Mouse (Mus musculus) heart, embryonic 10.5 days (tissue): ENCODE data around the gene Snrpa. TPM values are rescaled to one million over a fixed set of nuclear protein-coding genes. Genes with fewer than 3 reads are reported as not detected.

Source experiments
- DNase-seq: peaks from one replicate; pipeline ENCODE4 v3.0.0-alpha.2; 2017; ENCODE audit warnings: low spot score
- H3K27ac ChIP-seq: fragments of 300-500 bp; sonication (generic); 2 replicates; pipeline ENCODE4 v1.5.1; 2016; ENCODE audit warnings: mild to moderate bottlenecking
- H3K27me3 ChIP-seq: fragments of 300-500 bp; sonication (generic); 2 replicates; pipeline ENCODE4 v1.6.1; 2016; ENCODE audit warnings: mild to moderate bottlenecking; ENCODE audit not compliant: poor library complexity, insufficient read depth, severe bottlenecking
- H3K36me3 ChIP-seq: fragments of 300-500 bp; sonication (generic); 2 replicates; pipeline ENCODE4 v1.6.1; 2016; ENCODE audit warnings: mild to moderate bottlenecking, moderate library complexity
- H3K4me1 ChIP-seq: fragments of 300-500 bp; sonication (generic); 2 replicates; pipeline ENCODE4 v1.6.1; 2016; ENCODE audit warnings: mild to moderate bottlenecking
- H3K4me3 ChIP-seq: fragments of 300-500 bp; sonication (generic); 2 replicates; pipeline ENCODE4 v1.5.1; 2016; ENCODE audit warnings: mild to moderate bottlenecking, moderate library complexity
- H3K9me3 ChIP-seq: fragments of 300-500 bp; sonication (generic); 2 replicates; pipeline ENCODE4 v1.6.1; 2016; ENCODE audit warnings: mild to moderate bottlenecking, moderate library complexity
- WGBS: fragments of 180-500 bp; shearing (Covaris S2); methylation state at CpG from one replicate; pipeline ENCODE4 v1.1.7; 2016; 5-methylcytosine and 5-hydroxymethylcytosine counted together
- polyA plus RNA-seq: library from polyadenylated mRNA; unstranded; fragments of >200 nt; fragmentation: Nextera tagmentation; extraction: Ambion mirVana; gene quantifications from 2 replicates; pipeline ENCODE4 v1.2.1, GENCODE M21; 2016

Snrpa gene
- polyA plus RNA-seq, 1 experiment from 2014 or later: 298 TPM

DNA sequence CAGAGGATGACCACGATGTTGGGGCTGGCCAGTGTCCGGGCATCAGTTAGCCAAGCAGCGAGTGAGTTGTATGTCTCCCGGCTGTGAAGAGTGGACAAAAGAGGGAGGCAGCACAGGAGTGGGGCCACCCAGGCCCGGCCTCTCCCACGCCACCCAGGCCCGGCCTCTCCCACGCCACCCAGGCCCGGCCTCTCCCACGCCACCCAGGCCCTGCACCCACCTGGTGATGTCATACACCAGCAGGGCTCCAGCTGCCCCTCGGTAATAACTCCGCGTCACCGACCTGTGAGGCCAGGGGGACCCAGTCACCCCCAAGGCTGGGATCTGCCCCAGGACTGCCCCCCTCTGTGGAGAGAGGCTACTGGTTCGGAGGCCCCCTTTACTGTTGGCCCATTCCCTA is 21.6 kb downstream of the Snrpa start:
- 92% methylated on average over 15 of the region's 15 CpGs for WGBS
- Histone ChIP-seq H3K4me3 (no peak overlapping the region), H3K36me3 (peaks cover 39% of the 10 kb centered on the region), H3K27me3 (no peaks in the 10 kb centered on the region), H3K4me1 (peaks cover 3% of the 10 kb centered on the region; the same call in 1 of the 2 replicates), H3K9me3 (no peaks in the 10 kb centered on the region), H3K27ac (no peak overlapping the region)
- no peak for DNase-seq

DNA sequence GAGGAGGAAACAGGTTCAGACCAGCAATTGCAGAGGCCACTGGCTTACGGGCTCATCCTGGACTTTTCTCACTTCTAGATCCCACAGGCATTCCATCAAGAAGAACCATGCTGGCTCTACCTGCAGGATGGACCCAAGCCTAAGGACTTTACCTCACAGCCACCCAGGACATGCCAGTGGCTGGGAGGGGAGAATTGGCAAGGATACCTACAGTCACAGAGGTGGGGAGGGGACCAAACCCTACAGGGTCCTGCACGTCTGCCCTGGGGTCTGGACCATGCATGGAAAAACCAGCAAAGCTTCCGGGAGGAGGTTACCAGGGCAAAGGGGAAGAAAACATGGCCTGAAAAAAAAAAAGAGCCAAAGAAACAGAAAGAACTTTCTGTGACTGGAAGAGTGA is 25.1 kb downstream of the Snrpa start:
- Histone ChIP-seq H3K4me3 (no peak overlapping the region), H3K4me1 (peaks cover 9% of the 10 kb centered on the region; the same call in 1 of the 2 replicates), H3K27ac (no peak overlapping the region), H3K36me3 (peaks cover 43% of the 10 kb centered on the region), H3K9me3 (no peaks in the 10 kb centered on the region), H3K27me3 (no peaks in the 10 kb centered on the region)
- DNase-seq: no peak
- 88% methylated on average over 3 of the region's 3 CpGs for WGBS

DNA sequence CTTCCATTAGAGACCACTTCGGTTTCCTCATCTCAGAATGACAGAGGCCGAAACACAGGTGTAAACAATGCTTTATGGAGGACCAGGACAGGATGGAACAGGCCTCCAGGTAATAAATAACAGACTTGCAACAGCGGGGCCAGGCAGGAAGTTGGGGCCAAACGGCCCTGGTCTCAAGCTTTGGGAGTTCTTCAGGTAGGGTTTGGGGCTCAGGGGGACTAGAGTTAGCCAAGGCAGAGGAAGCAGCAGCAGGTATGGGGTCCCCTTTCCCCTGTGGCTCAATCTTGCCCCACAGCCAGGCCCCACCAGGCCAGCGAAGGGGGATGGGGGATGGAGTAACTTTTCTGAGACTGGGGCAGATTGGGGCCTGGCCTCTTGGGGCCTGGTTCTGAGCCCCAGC is 27.7 kb downstream of the Snrpa start:
- H3K27me3 ChIP-seq: no peaks in the 10 kb centered on the region
- no peak overlapping the region for H3K4me3 ChIP-seq
- DNase-seq: no peak
- no peak overlapping the region for H3K27ac ChIP-seq
- peaks cover 41% of the 10 kb centered on the region for H3K36me3 ChIP-seq
- H3K4me1 ChIP-seq: peaks cover 32% of the 10 kb centered on the region
- no peaks in the 10 kb centered on the region for H3K9me3 ChIP-seq
- WGBS: 86% methylated on average over 5 of the region's 5 CpGs

DNA sequence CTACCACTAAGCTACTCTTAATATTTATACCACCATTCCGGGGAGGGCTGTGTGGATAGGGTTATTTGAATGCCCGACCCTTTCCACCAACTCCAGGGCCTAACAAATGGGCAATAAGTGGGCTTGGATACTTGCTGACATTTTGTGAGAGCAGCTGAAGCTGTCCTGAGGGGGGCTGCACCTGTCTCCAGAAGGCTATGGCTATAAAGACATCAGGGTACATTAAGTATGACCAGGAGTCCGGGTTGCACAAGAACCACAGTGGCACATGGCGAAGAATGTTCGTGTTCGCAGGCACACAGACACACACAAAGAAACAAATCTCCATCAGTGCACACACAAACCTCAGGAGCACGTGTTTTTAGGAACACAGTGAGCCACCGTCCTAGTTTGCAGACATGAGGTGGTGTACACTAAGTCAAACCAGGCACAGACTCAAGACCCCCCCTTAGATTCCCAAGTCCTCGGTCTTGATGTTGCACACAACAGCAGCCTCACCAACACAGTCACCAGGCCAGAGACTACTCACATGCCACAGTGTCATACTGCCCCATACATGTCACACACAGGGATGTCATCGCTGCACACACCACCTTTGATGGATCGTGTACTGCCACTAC is 28.5 kb downstream of the Snrpa start:
- Histone ChIP-seq H3K4me1 (peaks cover 40% of the 10 kb centered on the region), H3K27me3 (no peaks in the 10 kb centered on the region), H3K9me3 (no peaks in the 10 kb centered on the region), H3K27ac (peak overlapping the region; percentile 98), H3K4me3 (peak overlapping the region; percentile 80), H3K36me3 (peaks cover 41% of the 10 kb centered on the region)
- DNase-seq: no peak
- WGBS: 80% methylated on average over 11 of the region's 11 CpGs

DNA sequence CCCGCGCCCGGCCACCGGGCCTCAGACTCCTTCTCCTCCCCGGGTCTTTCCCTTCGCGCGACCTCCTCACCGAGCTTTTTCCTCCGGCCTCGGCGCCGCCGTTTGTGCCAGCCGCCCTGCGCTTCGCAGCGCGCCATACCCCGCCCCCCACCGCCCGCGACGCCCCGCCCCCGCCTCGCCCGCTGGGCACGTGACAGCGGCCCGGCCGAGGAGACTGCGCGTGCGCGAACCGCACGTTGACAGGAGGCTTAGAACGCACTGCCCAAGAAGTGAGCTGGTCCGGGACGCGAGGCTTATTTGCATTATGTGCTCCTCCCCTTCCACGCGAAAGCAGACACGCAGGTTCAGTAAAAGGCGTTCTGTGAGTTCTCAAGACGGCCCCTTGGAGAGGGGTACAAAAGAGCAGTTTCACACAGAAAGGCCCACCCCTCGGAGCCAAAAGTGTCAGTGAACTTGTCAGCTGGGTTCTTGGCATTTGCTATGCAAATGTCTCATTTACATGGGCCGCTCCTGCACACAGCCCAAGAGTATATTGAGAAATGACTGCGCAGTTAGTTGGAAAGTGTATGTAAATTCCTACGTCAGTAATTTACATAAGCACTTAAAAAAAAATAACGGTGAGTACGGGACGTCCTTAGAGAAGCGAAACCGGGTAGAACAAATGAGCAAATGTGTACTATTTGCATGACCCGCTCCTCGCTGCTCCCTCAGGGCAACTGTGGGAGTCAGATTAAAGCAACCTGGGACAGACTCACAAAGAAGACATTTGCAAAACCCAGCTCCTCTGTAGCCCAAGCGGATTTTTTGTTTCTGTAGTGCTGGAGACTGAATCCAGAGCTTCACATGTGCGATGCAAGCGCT is 29.2 kb downstream of the Snrpa start, which contains the start of gene Egln2:
Gene Egln2 (minus strand): TSS at position 189 of the 861 bp plus-strand sequence.
- Histone ChIP-seq H3K4me3 (peak within 1 kb of the TSS; percentile 80), H3K4me1 (peaks cover 44% of the 10 kb centered on the region), H3K9me3 (no peaks in the 10 kb centered on the region), H3K27me3 (no peaks in the 10 kb centered on the region), H3K27ac (peak within 1 kb of the TSS; percentile 98), H3K36me3 (peaks cover 44% of the 10 kb centered on the region)
- DNase-seq: peak; percentile 98
- 2% methylated on average over 61 of the region's 61 CpGs for WGBS

DNA sequence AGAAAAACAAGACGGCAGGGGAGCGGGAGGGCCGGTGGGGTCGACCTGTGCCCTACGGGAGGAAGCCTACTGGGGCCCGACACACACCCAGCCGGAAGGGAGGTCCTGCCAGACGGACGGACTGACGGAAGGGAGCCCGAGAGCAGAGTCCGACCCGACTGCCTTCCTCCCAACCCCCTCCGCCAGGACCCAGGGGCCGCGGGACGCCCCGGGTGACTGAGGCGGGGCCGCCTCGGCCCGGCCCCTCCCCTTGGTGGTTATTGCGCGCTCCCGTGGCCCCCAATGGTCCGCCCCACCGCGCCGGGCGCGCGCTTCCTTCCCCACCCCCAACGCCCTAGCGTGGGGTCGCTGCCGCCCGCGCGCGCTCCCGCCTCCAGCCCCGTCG is 29.9 kb downstream of the Snrpa start:
- H3K4me3 ChIP-seq: peak overlapping the region; percentile 80
- under 1% methylated on average over 41 of the region's 43 CpGs for WGBS
- peak overlapping the region; percentile 98 for H3K27ac ChIP-seq
- peaks cover 50% of the 10 kb centered on the region for H3K4me1 ChIP-seq
- peak; percentile 94 for DNase-seq
- peaks cover 48% of the 10 kb centered on the region for H3K36me3 ChIP-seq
- H3K9me3 ChIP-seq: no peaks in the 10 kb centered on the region
- no peaks in the 10 kb centered on the region for H3K27me3 ChIP-seq

DNA sequence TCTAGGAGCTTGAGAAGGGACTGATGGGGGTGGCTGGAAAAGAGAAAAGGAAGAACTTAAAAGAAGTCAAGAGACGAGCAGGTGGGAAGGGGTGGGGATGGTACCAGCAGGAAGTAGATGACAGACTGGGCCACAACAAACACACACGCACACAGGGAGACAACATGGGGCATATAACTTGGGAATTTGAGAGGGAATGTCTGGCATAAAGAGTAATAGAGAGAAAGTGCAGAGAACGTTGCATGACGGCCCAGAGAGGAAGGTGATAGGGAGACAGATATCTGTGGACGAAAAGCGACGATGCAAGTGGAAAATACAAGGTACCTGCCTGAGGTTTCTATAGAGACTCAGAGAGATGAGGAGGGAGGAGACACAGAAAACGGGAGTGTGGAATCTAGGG is 30.4 kb downstream of the Snrpa start:
- H3K36me3 ChIP-seq: peaks cover 46% of the 10 kb centered on the region
- H3K4me1 ChIP-seq: peaks cover 53% of the 10 kb centered on the region
- H3K27me3 ChIP-seq: no peaks in the 10 kb centered on the region
- DNase-seq: no peak
- peak overlapping the region; percentile 98 for H3K27ac ChIP-seq
- H3K9me3 ChIP-seq: no peaks in the 10 kb centered on the region
- peak overlapping the region; percentile 80 for H3K4me3 ChIP-seq
- WGBS: 4% methylated on average over 8 of the region's 8 CpGs

DNA sequence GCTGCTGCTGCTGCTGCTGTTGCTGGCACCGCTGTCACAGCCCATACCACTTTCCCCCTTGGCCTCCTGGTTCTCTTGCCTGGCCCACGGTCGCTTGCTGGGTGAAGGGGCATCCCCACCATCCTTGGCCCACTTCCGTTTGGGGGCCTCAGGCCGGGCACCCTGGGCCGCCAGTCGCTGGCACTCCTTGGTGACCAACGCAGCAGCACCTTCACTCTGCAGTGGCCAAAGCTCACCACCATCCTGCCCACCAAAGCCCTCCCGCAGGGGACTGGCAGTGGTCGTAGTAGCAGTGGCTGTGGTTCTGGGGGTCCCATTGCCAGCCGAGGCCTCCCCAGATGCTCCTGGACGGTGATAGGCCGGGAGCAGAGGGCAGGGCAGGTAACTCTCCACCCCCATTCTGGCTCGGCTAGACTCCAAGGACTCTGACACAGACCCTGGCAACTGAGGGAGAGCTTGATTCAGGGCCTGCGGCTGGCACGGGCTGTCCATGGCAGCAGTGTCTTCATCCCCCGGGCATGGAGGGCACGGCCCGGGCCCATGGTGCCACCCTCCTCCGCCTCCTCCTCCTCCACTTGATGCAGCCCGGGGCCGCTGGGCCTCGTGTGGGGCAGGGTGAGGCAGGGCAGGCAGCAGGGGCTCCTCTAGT is 30.9 kb downstream of the Snrpa start:
- H3K36me3 ChIP-seq: peaks cover 46% of the 10 kb centered on the region
- 75% methylated on average over 23 of the region's 23 CpGs for WGBS

DNA sequence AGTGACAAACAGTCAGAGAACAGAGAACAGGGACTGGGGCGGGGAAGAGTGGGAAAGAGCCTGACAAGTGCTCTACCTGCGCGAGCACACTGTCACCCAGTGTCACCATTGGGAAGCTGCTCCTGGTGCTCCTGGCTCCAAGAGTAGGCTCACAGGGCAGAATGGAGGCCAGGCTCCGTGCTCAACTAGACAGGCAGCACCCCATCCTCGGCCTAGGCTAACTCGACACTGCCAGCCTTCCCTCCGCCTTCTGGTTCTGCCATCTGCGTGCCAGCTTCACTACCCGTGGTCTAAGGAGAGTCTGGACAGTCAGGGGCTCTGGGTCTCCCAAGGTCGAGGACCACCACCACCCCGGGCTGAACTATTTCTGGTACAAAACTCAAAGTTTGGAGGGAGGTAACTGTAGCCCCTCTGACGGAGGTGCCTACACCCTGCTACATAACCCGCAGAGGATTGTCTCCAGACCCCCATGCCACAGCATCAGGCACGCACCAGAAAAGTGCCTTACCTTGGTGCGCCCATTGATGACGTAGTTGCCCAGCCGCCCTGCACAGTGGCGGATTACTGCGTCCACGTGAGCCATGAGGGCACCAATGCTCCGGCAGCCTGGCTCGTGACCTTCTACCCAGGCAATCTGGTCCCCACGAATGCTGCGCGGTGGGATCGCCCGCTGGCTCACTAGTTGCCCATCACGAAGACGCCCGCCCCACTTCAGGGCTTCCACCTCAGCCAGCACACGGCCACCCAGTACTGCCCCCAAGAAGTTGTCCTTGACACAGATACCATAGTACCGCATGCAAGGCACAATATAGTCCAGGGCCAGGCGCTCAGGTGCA is 31.7 kb downstream of the Snrpa start:
- H3K36me3 ChIP-seq: peaks cover 52% of the 10 kb centered on the region
- H3K9me3 ChIP-seq: no peaks in the 10 kb centered on the region
- no peak overlapping the region for H3K27ac ChIP-seq
- DNase-seq: no peak
- WGBS: 73% methylated on average over 33 of the region's 33 CpGs
- H3K4me3 ChIP-seq: peak overlapping the region; percentile 80
- peaks cover 57% of the 10 kb centered on the region for H3K4me1 ChIP-seq
- no peaks in the 10 kb centered on the region for H3K27me3 ChIP-seq

More for the DNA sequence above, 30.9 kb downstream of the Snrpa start:
- no peaks in the 10 kb centered on the region for H3K27me3 ChIP-seq
- H3K4me3 ChIP-seq: peak overlapping the region; percentile 80
- H3K9me3 ChIP-seq: no peaks in the 10 kb centered on the region
- H3K27ac ChIP-seq: peak overlapping the region; percentile 98
- no peak for DNase-seq
- peaks cover 53% of the 10 kb centered on the region for H3K4me1 ChIP-seq

DNA sequence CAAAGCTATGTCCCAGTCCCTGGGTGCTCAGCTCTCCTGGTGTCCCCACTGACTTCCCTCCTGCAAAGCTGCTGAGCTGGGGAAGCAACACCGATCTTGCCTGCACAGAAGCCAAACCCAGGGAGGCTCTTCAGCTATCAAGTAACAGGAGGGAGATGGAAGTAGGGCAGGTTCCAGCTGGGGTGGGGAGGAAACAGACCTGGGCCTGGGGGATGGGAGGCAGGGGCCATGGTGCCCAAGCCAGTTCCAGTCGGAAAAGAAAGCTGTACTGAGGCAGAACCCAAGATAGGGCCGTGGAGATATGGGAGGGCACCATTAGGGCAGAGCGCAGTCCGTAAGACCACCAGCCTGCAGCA is 32.6 kb downstream of the Snrpa start:
- 63% methylated on average over 5 of the region's 5 CpGs for WGBS
- Histone ChIP-seq H3K4me1 (peaks cover 57% of the 10 kb centered on the region), H3K27ac (no peak overlapping the region), H3K4me3 (peak overlapping the region; percentile 27; the same call in 1 of the 2 replicates), H3K36me3 (peaks cover 58% of the 10 kb centered on the region), H3K27me3 (no peaks in the 10 kb centered on the region), H3K9me3 (no peaks in the 10 kb centered on the region)
- no peak for DNase-seq

DNA sequence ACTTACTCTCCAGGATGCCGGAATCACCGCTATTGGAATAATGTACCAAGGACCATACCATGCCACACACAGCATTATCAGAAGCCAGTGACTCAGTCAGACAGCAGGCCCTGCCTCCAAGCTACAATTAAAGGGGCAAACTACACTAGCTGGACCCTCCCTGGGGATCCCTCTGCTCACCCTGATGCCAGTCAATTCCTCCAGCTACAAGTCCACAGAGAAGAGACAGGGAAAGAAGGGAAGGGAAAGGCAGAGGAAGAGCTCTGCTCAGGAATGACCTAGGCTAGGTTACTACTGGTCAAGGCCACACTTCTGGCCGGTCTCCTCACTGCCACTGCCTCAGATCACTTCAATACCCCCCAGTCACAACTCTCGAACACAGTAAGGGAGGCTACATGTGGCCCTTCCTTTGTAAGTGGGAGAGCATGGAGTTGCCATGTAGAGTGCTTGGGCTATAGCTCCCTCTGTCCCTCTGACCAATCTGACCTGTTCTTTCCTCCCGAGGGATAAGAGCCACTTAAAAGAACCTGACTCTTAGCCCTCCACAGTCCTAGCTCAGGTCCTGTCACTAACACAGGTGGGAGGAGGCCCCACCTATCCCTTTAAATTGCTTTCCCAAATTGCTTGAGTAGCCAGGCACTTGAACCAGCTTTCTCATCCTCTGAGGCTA is 33.2 kb downstream of the Snrpa start:
- no peak overlapping the region for H3K27ac ChIP-seq
- H3K27me3 ChIP-seq: no peaks in the 10 kb centered on the region
- H3K4me1 ChIP-seq: peaks cover 56% of the 10 kb centered on the region
- H3K4me3 ChIP-seq: peak overlapping the region; percentile 27
- H3K9me3 ChIP-seq: no peaks in the 10 kb centered on the region
- 81% methylated on average over 5 of the region's 5 CpGs for WGBS
- DNase-seq: no peak
- peaks cover 63% of the 10 kb centered on the region for H3K36me3 ChIP-seq

DNA sequence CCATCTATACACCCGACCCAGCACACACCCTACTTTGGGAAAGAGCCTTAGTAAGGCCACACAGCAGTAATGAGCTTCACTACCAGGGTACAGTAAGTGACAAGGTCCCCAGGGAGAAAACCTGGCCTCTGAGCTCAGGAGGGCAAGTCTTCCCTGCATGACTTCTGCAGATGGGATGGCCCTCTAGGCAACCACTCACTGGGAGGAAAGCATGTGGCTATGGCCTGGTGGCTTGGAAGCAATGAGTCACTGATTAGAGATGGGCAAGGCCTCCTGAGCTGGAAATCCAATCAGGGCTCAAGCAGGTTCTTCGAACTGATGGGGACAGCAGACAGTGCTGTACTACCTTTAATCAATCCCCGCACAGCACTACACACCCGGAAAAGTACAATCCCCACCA is 34.3 kb downstream of the Snrpa start:
- DNase-seq: no peak
- no peaks in the 10 kb centered on the region for H3K27me3 ChIP-seq
- H3K4me1 ChIP-seq: peaks cover 48% of the 10 kb centered on the region
- H3K27ac ChIP-seq: no peak overlapping the region
- WGBS: 75% methylated on average over 4 of the region's 4 CpGs
- H3K36me3 ChIP-seq: peaks cover 73% of the 10 kb centered on the region
- H3K9me3 ChIP-seq: no peaks in the 10 kb centered on the region
- H3K4me3 ChIP-seq: no peak overlapping the region
